Mouse (Mus musculus): Measurements from ENCODE around the gene Ankrd44. TPM values are rescaled to one million over a fixed set of nuclear protein-coding genes. Genes with fewer than 3 reads are reported as not detected.

The Ankrd44 gene
- total RNA-seq, 1 experiment, result 10.2 TPM

DNA sequence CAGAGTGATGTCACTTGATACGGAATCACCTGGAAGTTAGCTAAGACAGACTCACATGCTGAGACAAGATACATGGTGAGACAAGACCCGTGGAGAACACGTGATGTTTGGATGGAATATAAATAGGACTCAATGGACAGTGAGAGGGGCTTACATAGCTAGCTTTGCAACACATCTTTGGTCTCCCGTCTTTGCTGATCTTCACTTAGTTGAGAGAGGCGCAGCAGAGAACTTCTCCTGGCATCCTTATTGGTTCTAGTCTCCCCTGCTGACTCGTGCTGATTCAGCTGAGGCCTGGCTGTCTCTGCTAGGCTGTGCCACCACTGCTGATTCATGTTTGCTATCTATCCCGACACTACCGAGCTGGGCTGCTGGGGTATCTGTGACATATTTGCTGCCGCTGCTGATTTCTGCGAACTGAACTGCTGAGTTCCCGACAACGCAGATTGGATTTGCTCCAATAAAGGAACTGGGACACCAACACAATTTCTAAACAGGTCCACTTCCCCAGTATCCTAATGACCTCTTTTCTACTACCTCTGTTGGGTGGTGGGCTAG lies 23.4 kb downstream of the Ankrd44 start:
- no peak overlapping the region for H3K9ac ChIP-seq (ENCODE audit: insufficient read depth, low read depth, low read length, poor library complexity, severe bottlenecking)
- no peaks in the 10 kb centered on the region for H3K9me3 ChIP-seq (ENCODE audit: control insufficient read depth, insufficient read depth, low read depth, low read length)
- no peak overlapping the region; the same call in 1 of the 2 replicates for H3K27ac ChIP-seq (ENCODE audit: insufficient read depth, low read depth, low read length, poor library complexity, severe bottlenecking)
- DNase-seq (ENCODE audit: low read depth, low spot score), result no peak
- H3K4me3 ChIP-seq (ENCODE audit: insufficient read depth in 1 of 2, low read depth in 1 of 2, low read length in 2 of 2, poor library complexity in 1 of 2, severe bottlenecking in 1 of 2), result no peak overlapping the region
- TF ChIP-seq ZNF384 (IDR thresholded peaks at IDR 0.05; ENCODE audit: low read depth, low read length), result no peak
- no peak for TF ChIP-seq HCFC1 (IDR thresholded peaks at IDR 0.05; ENCODE audit: borderline replicate concordance, insufficient read depth, low read length)
- no peak for TF ChIP-seq ZC3H11A (IDR thresholded peaks at IDR 0.05; ENCODE audit: borderline replicate concordance, low read depth, low read length)
- no peak for TF ChIP-seq CHD2 (IDR thresholded peaks at IDR 0.05; ENCODE audit: low read depth, low read length)
- TF ChIP-seq MAFK (IDR thresholded peaks at IDR 0.05; ENCODE audit: insufficient read depth, low read depth, low read length), result no peak
- in situ Hi-C loops (cut with MboI; ENCODE audit: low sequenced_read_pairs in 2 of 2, unreplicated experiment in 2 of 2), result no loop called here
- H3K4me1 ChIP-seq (ENCODE audit: control insufficient read depth in 2 of 2, insufficient read depth in 2 of 2, low read length in 2 of 2, poor library complexity in 1 of 2), result no peaks in the 10 kb centered on the region
- no peaks in the 10 kb centered on the region for H3K36me3 ChIP-seq (ENCODE audit: control insufficient read depth, insufficient read depth, low read length, poor library complexity, severe bottlenecking)

DNA sequence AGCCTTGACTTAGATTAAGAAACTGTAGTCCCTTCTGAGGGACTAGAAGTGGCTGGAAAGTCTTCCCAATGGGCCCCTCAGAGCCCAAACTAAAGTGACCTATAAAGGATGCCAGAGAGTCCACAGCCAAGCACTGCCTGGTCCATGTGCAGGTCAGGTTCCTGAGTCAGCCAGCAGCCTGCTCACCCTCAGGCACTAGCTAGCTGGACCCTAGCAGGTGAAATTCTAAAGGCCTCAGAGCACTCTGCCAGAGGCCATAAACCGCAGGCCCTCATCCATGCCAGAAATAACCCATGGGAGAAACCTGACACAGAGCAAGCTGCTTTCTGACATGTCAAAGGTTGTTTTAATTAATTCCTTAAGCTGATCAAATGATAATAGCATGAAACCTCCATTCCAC lies 25.1 kb downstream of the Ankrd44 start:
- Histone ChIP-seq H3K36me3 (ENCODE audit: control insufficient read depth, insufficient read depth, low read length, poor library complexity, severe bottlenecking) (no peaks in the 10 kb centered on the region), H3K4me3 (ENCODE audit: insufficient read depth in 1 of 2, low read depth in 1 of 2, low read length in 2 of 2, poor library complexity in 1 of 2, severe bottlenecking in 1 of 2) (no peak overlapping the region), H3K4me1 (ENCODE audit: control insufficient read depth in 2 of 2, insufficient read depth in 2 of 2, low read length in 2 of 2, poor library complexity in 1 of 2) (no peaks in the 10 kb centered on the region), H3K27ac (ENCODE audit: insufficient read depth, low read depth, low read length, poor library complexity, severe bottlenecking) (no peak overlapping the region), H3K9me3 (ENCODE audit: control insufficient read depth, insufficient read depth, low read depth, low read length) (no peaks in the 10 kb centered on the region), H3K9ac (ENCODE audit: insufficient read depth, low read depth, low read length, poor library complexity, severe bottlenecking) (no peak overlapping the region)
- TF ChIP-seq ZC3H11A (IDR thresholded peaks at IDR 0.05; ENCODE audit: borderline replicate concordance, low read depth, low read length), result no peak
- no peak for TF ChIP-seq CHD2 (IDR thresholded peaks at IDR 0.05; ENCODE audit: low read depth, low read length)
- TF ChIP-seq MAFK (IDR thresholded peaks at IDR 0.05; ENCODE audit: insufficient read depth, low read depth, low read length), result no peak
- no peak for TF ChIP-seq HCFC1 (IDR thresholded peaks at IDR 0.05; ENCODE audit: borderline replicate concordance, insufficient read depth, low read length)
- no peak for TF ChIP-seq ZNF384 (IDR thresholded peaks at IDR 0.05; ENCODE audit: low read depth, low read length)
- no peak for DNase-seq (ENCODE audit: low read depth, low spot score)
- in situ Hi-C loops (cut with MboI; ENCODE audit: low sequenced_read_pairs in 2 of 2, unreplicated experiment in 2 of 2), result no loop called here

DNA sequence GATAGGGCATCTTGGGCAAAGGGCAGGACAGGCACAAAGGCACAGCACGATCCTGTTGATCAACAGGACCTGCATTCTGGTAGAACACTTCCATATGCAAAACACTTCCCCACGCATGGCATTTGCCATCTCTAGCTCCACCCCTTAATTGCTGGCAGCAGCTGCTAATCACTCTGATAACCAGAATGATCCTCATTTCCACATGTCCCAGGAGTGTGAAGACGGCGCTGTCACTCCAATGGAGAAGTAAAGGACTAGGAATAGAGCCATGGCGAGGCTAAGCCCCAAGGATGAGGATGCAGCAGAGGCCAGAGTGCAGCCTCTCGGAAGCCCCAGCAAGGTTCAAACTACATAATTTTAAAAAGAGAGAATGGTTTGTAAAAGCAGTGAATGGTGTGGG lies 26.9 kb downstream of the Ankrd44 start:
- Histone ChIP-seq H3K9me3 (ENCODE audit: control insufficient read depth, insufficient read depth, low read depth, low read length) (no peaks in the 10 kb centered on the region), H3K4me3 (ENCODE audit: insufficient read depth in 1 of 2, low read depth in 1 of 2, low read length in 2 of 2, poor library complexity in 1 of 2, severe bottlenecking in 1 of 2) (no peak overlapping the region), H3K27ac (ENCODE audit: insufficient read depth, low read depth, low read length, poor library complexity, severe bottlenecking) (no peak overlapping the region), H3K4me1 (ENCODE audit: control insufficient read depth in 2 of 2, insufficient read depth in 2 of 2, low read length in 2 of 2, poor library complexity in 1 of 2) (no peaks in the 10 kb centered on the region), H3K9ac (ENCODE audit: insufficient read depth, low read depth, low read length, poor library complexity, severe bottlenecking) (no peak overlapping the region), H3K36me3 (ENCODE audit: control insufficient read depth, insufficient read depth, low read length, poor library complexity, severe bottlenecking) (no peaks in the 10 kb centered on the region)
- no peak for DNase-seq (ENCODE audit: low read depth, low spot score)
- in situ Hi-C loops (cut with MboI; ENCODE audit: low sequenced_read_pairs in 2 of 2, unreplicated experiment in 2 of 2), result no loop called here
- TF ChIP-seq ZC3H11A (IDR thresholded peaks at IDR 0.05; ENCODE audit: borderline replicate concordance, low read depth, low read length) (no peak), CHD2 (IDR thresholded peaks at IDR 0.05; ENCODE audit: low read depth, low read length) (no peak), HCFC1 (IDR thresholded peaks at IDR 0.05; ENCODE audit: borderline replicate concordance, insufficient read depth, low read length) (no peak), ZNF384 (IDR thresholded peaks at IDR 0.05; ENCODE audit: low read depth, low read length) (no peak), MAFK (IDR thresholded peaks at IDR 0.05; ENCODE audit: insufficient read depth, low read depth, low read length) (no peak)

DNA sequence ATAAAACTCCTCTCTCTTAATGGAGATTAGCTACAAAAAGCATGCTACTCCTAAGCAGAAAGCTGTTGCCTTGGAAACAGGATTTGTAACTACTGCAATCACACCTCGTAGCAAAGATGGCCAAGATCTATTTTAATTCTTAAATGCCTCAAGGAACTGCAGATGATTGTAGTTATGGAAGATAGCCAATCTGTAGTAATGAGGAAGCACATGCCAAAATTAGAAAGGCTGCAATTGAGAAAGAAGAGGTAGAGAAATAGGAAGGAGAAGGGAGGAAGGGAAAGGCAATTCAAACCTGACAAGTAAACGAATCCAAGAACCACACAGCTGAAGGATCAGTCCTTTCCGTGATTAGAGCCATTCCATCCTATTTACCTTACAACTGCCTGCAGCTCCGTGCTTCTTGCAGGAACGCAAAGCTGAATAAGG lies 27.5 kb downstream of the Ankrd44 start:
- no peak for DNase-seq (ENCODE audit: low read depth, low spot score)
- in situ Hi-C loops (cut with MboI; ENCODE audit: low sequenced_read_pairs in 2 of 2, unreplicated experiment in 2 of 2), result no loop called here
- no peaks in the 10 kb centered on the region for H3K4me1 ChIP-seq (ENCODE audit: control insufficient read depth in 2 of 2, insufficient read depth in 2 of 2, low read length in 2 of 2, poor library complexity in 1 of 2)
- no peaks in the 10 kb centered on the region for H3K36me3 ChIP-seq (ENCODE audit: control insufficient read depth, insufficient read depth, low read length, poor library complexity, severe bottlenecking)
- H3K9me3 ChIP-seq (ENCODE audit: control insufficient read depth, insufficient read depth, low read depth, low read length), result no peaks in the 10 kb centered on the region
- H3K4me3 ChIP-seq (ENCODE audit: insufficient read depth in 1 of 2, low read depth in 1 of 2, low read length in 2 of 2, poor library complexity in 1 of 2, severe bottlenecking in 1 of 2), result no peak overlapping the region
- TF ChIP-seq CHD2 (IDR thresholded peaks at IDR 0.05; ENCODE audit: low read depth, low read length) (no peak), HCFC1 (IDR thresholded peaks at IDR 0.05; ENCODE audit: borderline replicate concordance, insufficient read depth, low read length) (no peak), ZNF384 (IDR thresholded peaks at IDR 0.05; ENCODE audit: low read depth, low read length) (no peak), MAFK (IDR thresholded peaks at IDR 0.05; ENCODE audit: insufficient read depth, low read depth, low read length) (no peak), ZC3H11A (IDR thresholded peaks at IDR 0.05; ENCODE audit: borderline replicate concordance, low read depth, low read length) (no peak)
- H3K9ac ChIP-seq (ENCODE audit: insufficient read depth, low read depth, low read length, poor library complexity, severe bottlenecking), result no peak overlapping the region
- no peak overlapping the region for H3K27ac ChIP-seq (ENCODE audit: insufficient read depth, low read depth, low read length, poor library complexity, severe bottlenecking)

All from ES-E14 (cell line).